Comparison of ENCODE assay signal across 23 mouse cellular contexts in genomic region chr3:138982249-138982648, GRCm38 (mm10).
"Had no signal": no experiment of that assay in that cellular context is flagged by ENCODE, and none has a peak within 500 bp of the region (broad histone marks: within the 10 kb centered on the region; RNA-seq: fewer than 3 reads in every experiment).

No protein-coding gene starts in this region.

- H3K36me3 ChIP-seq: limb, embryonic 15.5 days had no signal

- H3K4me3 ChIP-seq: gastrocnemius, adult 2 months; heart, adult 2 months; heart, embryonic 13.5 days; heart, embryonic 15.5 days; hindbrain, embryonic 13.5 days; hindbrain, embryonic 15.5 days; limb, embryonic 13.5 days; limb, embryonic 15.5 days; liver, embryonic 12.5 days had no signal

- H3K27ac ChIP-seq: gastrocnemius, adult 2 months; heart, adult 2 months; heart, embryonic 13.5 days; heart, embryonic 15.5 days; hindbrain, embryonic 13.5 days; hindbrain, embryonic 15.5 days; hindbrain, postnatal 0 days; limb, embryonic 13.5 days; limb, embryonic 15.5 days; liver, embryonic 12.5 days had no signal

- H3K9me3 ChIP-seq: heart, embryonic 15.5 days; hindbrain, embryonic 15.5 days; liver, embryonic 12.5 days had no signal

- ATAC-seq: hindbrain, postnatal 0 days; intestine, embryonic 16.5 days; liver, embryonic 12.5 days had no signal

- H3K27me3 ChIP-seq: heart, embryonic 13.5 days; heart, embryonic 15.5 days; hindbrain, embryonic 13.5 days; hindbrain, embryonic 15.5 days; limb, embryonic 13.5 days; limb, embryonic 15.5 days; liver, embryonic 12.5 days had no signal

- DNase-seq: gastrocnemius, adult 2 months; gastrocnemius, postnatal 10 days; gastrocnemius, postnatal 25 days; heart, adult 11 months; heart, adult 2 months; heart, postnatal 14 days; heart, postnatal 36 days; kidney, adult 11 months; kidney, adult 8-10 months; kidney, postnatal 10 days; kidney, postnatal 36 days; layer of hippocampus, adult 9-11 months; layer of hippocampus, postnatal 36 days; left cerebral cortex, postnatal 4 days had no signal

- H3K9ac ChIP-seq: heart, embryonic 13.5 days; heart, embryonic 15.5 days; hindbrain, embryonic 13.5 days; hindbrain, embryonic 15.5 days; limb, embryonic 13.5 days; limb, embryonic 15.5 days; liver, embryonic 12.5 days had no signal

- H3K4me1 ChIP-seq: hindbrain, embryonic 13.5 days; hindbrain, embryonic 15.5 days; limb, embryonic 13.5 days; limb, embryonic 15.5 days; liver, embryonic 12.5 days had no signal
